Mouse (Mus musculus) granulocyte monocyte progenitor cell, adult 5-6 weeks (primary cell): ENCODE measurements around the gene Nudc. TPM values are rescaled to one million over a fixed set of nuclear protein-coding genes. Genes with fewer than 3 reads are reported as not detected.

Experiments
- ATAC-seq: replicated peaks from 2 replicates; pipeline ENCODE4 v1.8.0; 2016; ENCODE audit warnings: mild to moderate bottlenecking, moderate TSS enrichment, inconsistent platforms; ENCODE audit not compliant: poor library complexity, severe bottlenecking
- total RNA-seq, 2 experiments: library from RNA; stranded (forward) in 1 of 2; stranded (reverse) in 1 of 2; fragments of 200-712, 200-1000 nt in 1 of 2; fragments of >200 nt in 1 of 2; fragmentation: Nextera tagmentation in 1 of 2; gene quantifications; 2 replicates each; pipeline ENCODE4 v1.2.3; 2014 to 2017

Gene Nudc
- total RNA-seq (2014; fragmentation: Nextera tagmentation) (246 and 253 TPM in 2 replicates), total RNA-seq (2017) (262 and 283 TPM in 2 replicates)

DNA sequence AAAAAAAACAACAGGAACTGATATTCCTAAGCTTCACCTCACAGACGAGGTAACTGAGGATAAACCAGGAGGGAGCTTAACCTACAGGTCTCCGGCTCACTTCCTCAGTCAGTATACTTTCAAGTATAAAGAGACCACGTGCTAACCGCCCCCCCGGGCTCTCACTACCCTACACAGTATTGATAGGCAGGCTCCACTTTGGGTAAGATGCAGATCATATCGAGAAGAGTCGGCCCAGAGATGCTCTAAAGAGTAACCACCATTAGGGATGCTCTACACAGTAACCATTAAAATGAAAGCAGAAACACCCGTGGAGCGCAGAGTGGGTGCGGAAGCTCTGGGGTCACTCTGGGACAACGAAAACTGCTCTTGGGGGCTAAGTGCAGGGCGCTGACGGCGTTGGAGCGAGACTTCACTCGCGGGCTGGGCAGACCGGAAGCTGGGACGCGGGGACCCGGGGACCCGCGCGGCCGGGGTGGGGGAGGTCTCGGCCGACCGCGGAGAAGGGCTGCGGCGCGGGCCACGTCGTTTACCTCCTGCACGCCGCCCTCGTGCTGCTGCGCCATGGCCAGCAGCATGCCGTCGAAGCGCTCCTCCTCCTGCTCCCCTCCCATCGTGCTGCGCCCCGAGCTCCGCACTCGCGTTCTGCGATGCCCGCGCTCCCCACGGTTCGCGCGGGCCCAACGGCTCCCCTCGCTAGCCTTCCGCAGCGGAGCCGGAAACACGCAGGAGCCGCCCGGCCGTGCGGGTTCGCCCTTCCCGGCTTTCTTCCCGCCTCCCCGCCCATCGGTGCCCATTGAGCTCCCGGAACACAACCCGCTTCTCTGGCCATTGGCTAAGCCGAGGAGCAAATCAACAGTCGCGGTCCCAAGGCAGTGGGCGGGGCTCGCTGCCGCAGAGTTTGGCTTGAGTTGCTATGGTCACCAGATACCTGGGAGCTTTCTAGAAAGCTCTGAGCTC is at the start of gene Nudc:
Nudc (minus strand) TSS at position 725 of the 960 bp plus-strand sequence.
- ATAC-seq: peak; percentile 99

DNA sequence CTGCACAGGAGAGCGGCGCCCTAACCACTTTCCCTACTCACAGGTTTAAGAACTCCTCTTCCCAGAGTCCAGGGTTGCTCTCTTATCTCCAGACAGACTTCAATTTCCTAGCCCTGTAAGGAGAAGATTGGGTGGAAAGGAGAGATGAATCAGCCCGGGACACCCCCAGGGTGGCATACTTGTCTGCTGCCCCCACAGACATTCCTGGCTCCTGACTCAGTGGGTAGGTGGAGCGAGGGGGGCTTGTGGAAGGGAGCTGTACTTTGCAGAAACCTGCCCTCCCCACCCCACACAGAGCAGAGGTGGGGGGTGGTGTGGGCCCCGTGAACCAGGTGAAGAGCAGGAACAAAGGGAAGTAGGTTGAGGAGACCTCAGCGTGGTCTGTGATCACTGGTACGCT is 49.7 kb upstream of the Nudc start:
- no peak for ATAC-seq

DNA sequence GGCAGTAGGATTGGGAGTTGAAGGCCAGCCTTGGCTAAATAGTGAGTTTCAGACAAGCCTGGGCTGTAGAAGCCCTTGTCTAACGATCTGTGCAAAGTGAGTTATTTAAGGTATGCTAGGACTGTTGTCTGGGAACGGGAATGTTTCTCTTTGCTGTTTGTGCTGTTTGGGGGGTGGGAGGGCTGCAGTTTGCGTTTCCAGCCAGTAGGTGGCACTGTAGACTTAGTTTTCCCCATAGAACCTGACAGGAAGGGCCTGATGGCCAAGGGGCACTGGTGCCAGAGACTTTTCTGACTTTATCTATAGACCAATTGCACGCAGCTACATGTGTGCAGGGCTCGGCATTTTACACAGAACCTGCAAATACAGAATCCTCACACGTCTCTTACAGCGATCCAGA is 46.8 kb upstream of the Nudc start:
- ATAC-seq: peak; percentile 80

DNA sequence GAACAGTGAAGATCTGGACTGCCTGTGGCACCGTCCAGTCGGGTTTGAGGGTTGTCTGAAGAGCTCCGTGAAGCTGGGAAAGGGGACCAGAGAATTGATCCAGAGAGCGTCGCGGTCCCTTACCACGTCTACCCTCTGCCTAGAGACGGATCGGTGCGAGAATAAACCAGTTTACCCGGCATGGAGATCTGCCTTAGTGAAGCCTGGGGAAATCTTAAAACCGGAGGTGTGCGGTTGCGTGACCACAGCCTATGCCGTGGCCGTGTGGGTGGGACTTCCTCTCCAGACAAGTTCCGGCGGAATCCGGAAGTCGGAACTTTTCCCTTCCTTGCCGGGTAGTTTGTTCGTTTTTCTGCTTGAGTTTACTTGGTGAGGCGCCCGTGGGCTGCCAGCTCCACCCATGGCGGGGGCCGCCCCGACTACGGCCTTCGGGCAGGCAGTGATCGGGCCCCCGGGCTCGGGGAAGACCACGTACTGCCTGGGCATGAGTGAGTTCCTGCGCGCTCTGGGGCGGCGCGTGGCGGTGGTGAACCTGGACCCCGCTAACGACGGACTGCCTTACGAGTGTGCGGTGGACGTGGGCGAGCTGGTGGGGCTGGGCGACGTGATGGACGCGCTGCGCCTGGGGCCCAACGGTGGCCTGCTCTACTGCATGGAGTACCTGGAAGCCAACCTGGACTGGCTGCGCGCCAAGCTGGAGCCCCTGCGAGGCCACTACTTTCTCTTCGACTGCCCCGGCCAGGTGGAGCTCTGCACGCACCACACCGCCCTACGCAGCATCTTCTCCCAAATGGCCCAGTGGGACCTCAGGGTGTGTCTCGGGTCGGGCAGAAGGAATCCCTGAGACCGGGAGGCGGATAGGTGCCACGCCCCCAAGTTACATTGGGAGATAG is 38.5 kb upstream of the Nudc start, which contains the start of gene Gpn2:
Gpn2 (plus strand) TSS at position 304 of the 893 bp plus-strand sequence.
- ATAC-seq: peak; percentile 80

- no peak for ATAC-seq
Observed at GRCm38 (mm10) chr4:133583690-133584058, 37.9 kb upstream of the Nudc start.

- ATAC-seq: no peak
Observed at GRCm38 (mm10) chr4:133577983-133578382, 32.2 kb upstream of the Nudc start.

DNA sequence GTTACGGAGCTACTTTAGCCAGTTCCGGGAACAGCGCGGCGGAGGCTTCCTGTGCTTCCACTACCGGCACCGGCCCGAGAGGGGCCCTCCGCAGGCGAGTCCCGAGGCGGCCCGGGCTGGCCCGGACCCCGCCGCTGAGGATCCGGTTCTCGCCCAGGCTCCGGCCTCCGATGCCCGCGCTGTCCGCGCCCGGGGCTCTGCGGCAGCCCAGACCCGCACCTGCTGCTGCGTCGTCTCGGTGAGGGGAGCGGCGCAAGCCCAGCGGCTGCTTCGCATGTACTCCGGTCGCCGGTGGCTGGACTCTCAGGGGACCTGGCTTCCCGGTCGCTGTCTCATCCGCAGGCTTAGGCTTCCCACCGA is 29.0 kb upstream of the Nudc start:
- ATAC-seq: no peak

DNA sequence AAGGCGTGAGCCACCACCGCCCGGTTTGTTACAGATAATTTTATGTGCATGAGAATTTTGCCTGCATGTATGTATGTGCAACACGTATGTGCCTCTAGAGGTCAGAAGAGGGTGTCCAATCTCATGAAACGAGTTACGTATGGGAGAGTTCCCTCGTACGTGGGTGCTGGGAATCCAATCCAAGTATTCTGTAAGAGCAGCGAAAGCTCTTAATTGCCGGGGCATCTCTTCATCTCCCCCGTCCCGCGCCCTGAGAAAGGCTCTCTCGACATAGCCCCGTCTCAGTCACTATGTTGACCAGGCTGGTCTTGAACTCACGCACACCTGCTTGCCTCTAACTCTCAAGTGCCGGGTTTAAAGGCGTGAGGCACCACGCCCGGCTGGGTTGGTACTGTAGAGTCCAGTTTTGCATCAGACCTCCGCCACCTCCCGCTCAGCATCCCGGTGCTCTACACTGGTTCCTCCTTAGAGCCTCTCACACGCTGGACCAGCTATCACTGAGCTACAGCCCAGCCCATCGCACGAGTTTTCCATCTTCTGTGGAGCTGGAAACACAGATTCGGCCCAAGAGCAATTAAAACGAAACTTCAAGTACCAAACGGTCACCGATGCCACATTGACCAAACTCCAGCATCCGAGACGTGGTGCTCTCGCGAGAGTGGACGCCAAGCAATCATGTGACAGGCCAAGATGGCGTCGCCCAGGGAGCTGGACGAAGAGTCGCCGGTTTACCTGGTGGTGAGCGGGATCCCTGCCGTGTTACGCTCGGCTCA is 28.5 kb upstream of the Nudc start, which contains the start of gene Gpatch3:
Gpatch3 (plus strand) TSS at position 676 of the 773 bp plus-strand sequence.
- peak; percentile 96 for ATAC-seq

DNA sequence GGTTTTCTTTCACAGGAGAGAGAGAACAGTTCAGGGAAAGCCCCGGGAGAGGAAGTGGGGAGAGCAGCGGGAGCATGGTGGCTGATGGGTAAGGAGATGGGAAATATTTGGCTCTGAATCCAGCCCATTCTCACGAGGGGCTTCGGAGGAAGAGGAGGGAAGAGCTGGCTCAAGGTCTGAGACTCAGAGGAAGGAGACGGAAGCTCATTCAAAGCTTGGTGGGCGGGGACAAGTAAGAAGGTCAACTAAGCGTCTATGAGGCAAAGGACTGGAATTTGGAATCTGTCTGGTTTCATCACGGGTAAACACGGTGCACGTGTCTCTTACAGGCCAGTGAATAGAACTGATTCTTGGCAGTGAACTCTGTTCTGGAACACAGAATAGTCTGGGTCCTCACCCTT is 24.3 kb upstream of the Nudc start:
- ATAC-seq: no peak

GRCm38 (mm10) chr4:133569291-133570065 is 23.7 kb upstream of the Nudc start:
- ATAC-seq: no peak

DNA sequence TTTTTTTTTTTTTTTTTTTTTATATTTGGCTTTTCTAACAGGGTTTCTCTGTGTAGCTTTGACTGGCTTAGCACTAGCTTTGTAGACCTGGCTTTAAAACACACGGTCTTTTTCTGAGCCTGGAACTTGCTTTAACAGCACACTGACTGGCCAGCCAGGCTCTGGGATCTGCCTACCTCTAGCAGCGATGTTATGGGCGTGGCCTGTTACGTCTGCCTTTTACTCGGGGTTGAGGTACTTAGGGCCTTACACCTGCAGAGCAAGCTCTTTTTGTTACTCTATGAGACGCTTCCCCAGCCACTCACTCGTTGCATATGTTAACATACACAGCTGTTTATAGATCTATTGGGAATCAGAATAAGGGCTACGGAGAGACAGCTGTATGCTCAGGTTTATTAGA is 21.5 kb upstream of the Nudc start:
- no peak for ATAC-seq

DNA sequence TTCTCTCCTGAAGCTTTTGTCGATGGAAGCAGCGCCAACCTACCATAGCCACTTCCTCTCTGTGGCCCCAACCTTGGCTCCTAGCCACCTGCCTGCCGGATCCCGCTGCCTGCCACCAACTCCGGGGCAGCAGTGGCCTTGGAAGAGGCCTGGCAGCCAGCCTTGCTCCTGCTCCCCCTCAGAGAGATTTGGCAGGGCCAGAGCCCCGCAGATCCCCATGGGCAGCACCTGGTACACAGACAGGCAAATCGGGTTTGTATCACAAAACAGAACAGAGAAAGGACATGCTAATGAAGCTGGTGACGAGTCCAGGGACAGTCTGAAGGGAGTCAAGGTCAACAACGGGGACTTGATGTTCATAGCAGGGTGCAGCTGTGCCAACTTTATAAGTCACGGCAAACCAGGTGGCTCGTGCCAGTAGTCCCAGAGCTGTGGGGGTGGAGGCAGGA is 17.4 kb upstream of the Nudc start:
- peak; percentile 87 for ATAC-seq

GRCm38 (mm10) chr4:133561622-133562021 is 15.8 kb upstream of the Nudc start:
- ATAC-seq: no peak

GRCm38 (mm10) chr4:133559846-133560245 is 14.1 kb upstream of the Nudc start:
- ATAC-seq: no peak

GRCm38 (mm10) chr4:133557041-133557717 is 11.4 kb upstream of the Nudc start:
- no peak for ATAC-seq

DNA sequence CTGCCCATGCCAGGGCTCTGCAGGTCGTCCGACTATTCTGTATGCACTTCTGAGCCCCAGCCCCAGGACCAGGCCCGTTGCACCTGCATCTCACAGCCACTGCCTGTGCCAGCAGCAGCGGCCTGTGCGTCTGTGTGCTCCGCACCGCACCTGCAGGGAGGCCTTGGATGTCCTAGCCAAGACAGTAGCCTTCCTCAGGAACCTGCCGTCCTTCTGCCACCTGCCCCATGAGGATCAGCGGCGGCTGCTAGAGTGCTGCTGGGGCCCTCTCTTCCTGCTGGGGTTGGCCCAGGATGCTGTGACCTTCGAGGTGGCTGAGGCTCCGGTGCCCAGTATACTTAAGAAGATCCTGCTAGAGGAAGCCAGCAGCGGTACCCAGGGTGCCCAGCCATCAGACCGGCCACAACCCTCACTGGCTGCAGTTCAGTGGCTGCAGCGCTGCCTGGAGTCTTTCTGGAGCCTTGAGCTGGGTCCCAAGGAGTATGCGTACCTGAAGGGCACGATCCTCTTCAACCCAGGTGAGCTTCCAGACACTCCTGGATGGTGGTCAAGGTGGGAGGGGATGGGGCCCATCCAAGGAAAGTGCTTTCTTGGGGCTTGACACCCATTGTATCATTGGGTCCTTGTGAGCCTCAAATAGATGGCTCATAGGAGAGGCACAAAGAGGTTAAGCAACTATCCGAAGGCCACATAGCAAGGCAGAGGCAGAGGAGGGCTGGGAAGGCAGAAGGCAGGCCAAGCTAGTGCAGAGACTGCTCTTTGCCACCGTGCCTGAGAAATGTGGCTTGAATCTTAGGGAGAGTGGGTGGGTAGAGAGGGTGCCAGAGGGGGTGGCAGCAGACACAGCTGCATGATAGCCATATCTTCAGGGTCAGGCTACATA is 7.9 kb upstream of the Nudc start:
- peak; percentile 36; the same call in 1 of the 2 replicates for ATAC-seq

- peak; percentile 93 for ATAC-seq
Observed at GRCm38 (mm10) chr4:133552768-133553447, 7.1 kb upstream of the Nudc start, which contains the start of gene Nr0b2. Gene Nr0b2 (plus strand): TSS chr4:133553376.
